Mouse (Mus musculus) CH12.LX (cell line): Measurements from ENCODE around the gene Gm49340.

Source experiments
- CTCF ChIP-seq, 2 experiments: IDR thresholded peaks in 1 of 2; conservative IDR thresholded peaks in 1 of 2; 2 replicates each; pipeline ENCODE4 v1.5.1; 2011 to 2012; ENCODE audit warnings: low read depth in 2 of 2, low read length in 2 of 2, improper control_type of control experiment in 1 of 2, inconsistent platforms in 1 of 2, mild to moderate bottlenecking in 1 of 2, moderate library complexity in 1 of 2
- ELF1 ChIP-seq: IDR thresholded peaks from 2 replicates; pipeline ENCODE4 v1.6.1; 2014; ENCODE audit warnings: low read depth, mild to moderate bottlenecking, inconsistent platforms, low read length, improper control_type of control experiment
- GABPA ChIP-seq: IDR thresholded peaks from 2 replicates; pipeline ENCODE4 v1.6.1; 2012; ENCODE audit warnings: low read depth, low read length, improper control_type of control experiment, inconsistent platforms; ENCODE audit not compliant: insufficient replicate concordance
- HCFC1 ChIP-seq: IDR thresholded peaks from 2 replicates; pipeline ENCODE4 v1.6.1; 2012; ENCODE audit warnings: low read depth, mild to moderate bottlenecking, inconsistent platforms, low read length, improper control_type of control experiment
- MAX ChIP-seq: IDR thresholded peaks from 2 replicates; pipeline ENCODE4 v1.6.1; 2011; ENCODE audit warnings: low read length, improper control_type of control experiment
- MAZ ChIP-seq: IDR thresholded peaks from 2 replicates; pipeline ENCODE4 v1.6.1; 2012; ENCODE audit warnings: low read depth, mild to moderate bottlenecking, inconsistent platforms, low read length, improper control_type of control experiment, moderate library complexity
- MEF2A ChIP-seq: IDR thresholded peaks from 2 replicates; pipeline ENCODE4 v1.6.1; 2014; ENCODE audit warnings: low read depth, mild to moderate bottlenecking, inconsistent platforms, low read length, improper control_type of control experiment, borderline replicate concordance
- POLR2A ChIP-seq: IDR thresholded peaks from 2 replicates; pipeline ENCODE4 v1.6.1; 2011; ENCODE audit warnings: low read depth, mild to moderate bottlenecking, improper control_type of control experiment, low read length
- RCOR1 ChIP-seq: conservative IDR thresholded peaks from 2 replicates; pipeline ENCODE4 v1.6.1; 2012; ENCODE audit warnings: low read depth, mild to moderate bottlenecking, inconsistent platforms, low read length, improper control_type of control experiment
- SIN3A ChIP-seq: IDR thresholded peaks from 2 replicates; pipeline ENCODE4 v1.6.1; 2012; ENCODE audit warnings: low read length, improper control_type of control experiment, inconsistent platforms
- TCF12 ChIP-seq: IDR thresholded peaks from 2 replicates; pipeline ENCODE4 v1.6.1; 2014; ENCODE audit warnings: low read depth, mild to moderate bottlenecking, inconsistent platforms, low read length, improper control_type of control experiment
- USF2 ChIP-seq: conservative IDR thresholded peaks from 2 replicates; pipeline ENCODE4 v1.6.1; 2011; ENCODE audit warnings: low read depth, low read length, improper control_type of control experiment

DNA sequence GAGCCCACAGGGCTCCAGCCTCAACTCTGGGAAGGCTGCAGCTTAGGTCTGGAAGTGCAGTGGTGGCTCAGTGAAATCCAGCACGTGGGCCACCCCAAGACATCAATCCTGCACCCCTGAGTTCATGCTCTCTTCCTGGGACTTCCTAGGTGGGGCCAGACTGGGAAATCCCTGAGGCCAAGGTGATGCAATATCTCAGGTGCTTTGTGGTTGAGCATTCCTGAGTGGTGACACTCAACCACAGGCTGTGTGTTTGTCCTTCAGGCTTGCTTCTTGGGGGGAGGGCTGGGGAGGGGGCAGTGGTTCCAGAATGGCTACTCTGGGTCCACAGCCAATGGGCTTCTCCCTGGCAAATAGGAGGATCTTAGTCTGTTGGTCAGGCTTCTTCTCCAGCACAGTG lies 45.6 kb upstream of the Gm49340 start:
- TF ChIP-seq MAZ: no peak
- TF ChIP-seq RCOR1: no peak
- TF ChIP-seq MEF2A: no peak
- TF ChIP-seq HCFC1: no peak
- TF ChIP-seq CTCF (conservative IDR thresholded peaks at IDR 0.05 in 1 of 2, IDR thresholded peaks at IDR 0.05 in 1 of 2; ENCODE audit: low read depth in 2 of 2, low read length in 2 of 2): no peak
- TF ChIP-seq ELF1: no peak
- no peak for TF ChIP-seq TCF12
- TF ChIP-seq MAX: no peak
- TF ChIP-seq POLR2A: no peak
- no peak for TF ChIP-seq SIN3A
- TF ChIP-seq USF2: no peak
- TF ChIP-seq GABPA: no peak
